Mouse (Mus musculus): ENCODE data around the gene M6pr.

M6pr gene

GRCm38 (mm10) chr6:122298223-122298609 lies 10.3 kb upstream of the M6pr start:
- no peak for DNase-seq (ENCODE audit: low read depth)

- peak; percentile 36 for DNase-seq (ENCODE audit: low read depth)
Measured at GRCm38 (mm10) chr6:122299621-122300133, 8.8 kb upstream of the M6pr start.

GRCm38 (mm10) chr6:122302121-122302520 lies 6.4 kb upstream of the M6pr start:
- DNase-seq (ENCODE audit: low read depth): no peak

- peak; percentile 59 for DNase-seq (ENCODE audit: low read depth)
Measured at GRCm38 (mm10) chr6:122302661-122303060, 5.9 kb upstream of the M6pr start.

GRCm38 (mm10) chr6:122303526-122303925 lies 5.0 kb upstream of the M6pr start:
- DNase-seq (ENCODE audit: low read depth): peak; percentile 18

GRCm38 (mm10) chr6:122304355-122304754 lies 4.2 kb upstream of the M6pr start:
- DNase-seq (ENCODE audit: low read depth): peak; percentile 78

- no peak for DNase-seq (ENCODE audit: low read depth)
Measured at GRCm38 (mm10) chr6:122304790-122305555, 3.5 kb upstream of the M6pr start.

- no peak for DNase-seq (ENCODE audit: low read depth)
Measured at GRCm38 (mm10) chr6:122306707-122307106, 1.8 kb upstream of the M6pr start.

- DNase-seq (ENCODE audit: low read depth): no peak
Measured at GRCm38 (mm10) chr6:122308136-122308504, 400 bp upstream of the M6pr start.

- peak; percentile 64 for DNase-seq (ENCODE audit: low read depth)
Measured at GRCm38 (mm10) chr6:122309446-122309960, 983 bp downstream of the M6pr start.

- peak; percentile 27 for DNase-seq (ENCODE audit: low read depth)
Measured at GRCm38 (mm10) chr6:122310187-122310820, 1.8 kb downstream of the M6pr start.

- DNase-seq (ENCODE audit: low read depth): no peak
Measured at GRCm38 (mm10) chr6:122318726-122319125, 10.2 kb downstream of the M6pr start.

GRCm38 (mm10) chr6:122325361-122325975 lies 16.9 kb downstream of the M6pr start:
- DNase-seq (ENCODE audit: low read depth): no peak

- no peak for DNase-seq (ENCODE audit: low read depth)
Measured at GRCm38 (mm10) chr6:122333081-122333612, 24.6 kb downstream of the M6pr start.

GRCm38 (mm10) chr6:122334786-122335340 lies 26.3 kb downstream of the M6pr start:
- DNase-seq (ENCODE audit: low read depth): no peak

- no peak for DNase-seq (ENCODE audit: low read depth)
Measured at GRCm38 (mm10) chr6:122337546-122337945, 29.0 kb downstream of the M6pr start.

GRCm38 (mm10) chr6:122339047-122339647 lies 30.6 kb downstream of the M6pr start:
- peak; percentile 53 for DNase-seq (ENCODE audit: low read depth)

GRCm38 (mm10) chr6:122339648-122340341 lies 31.3 kb downstream of the M6pr start:
- peak; percentile 71 for DNase-seq (ENCODE audit: low read depth)

GRCm38 (mm10) chr6:122340349-122341000 lies 32.0 kb downstream of the M6pr start, which contains the start of gene Phc1:
TSS of gene Phc1 (minus strand) at chr6:122340561.
- peak; percentile 51 for DNase-seq (ENCODE audit: low read depth)

- no peak for DNase-seq (ENCODE audit: low read depth)
Measured at GRCm38 (mm10) chr6:122341038-122341810, 32.7 kb downstream of the M6pr start.
